Mouse (Mus musculus) kidney, adult 10 weeks (tissue): ENCODE results near the gene 4933402D24Rik. TPM values are rescaled to one million over a fixed set of nuclear protein-coding genes. Genes with fewer than 3 reads are reported as not detected.

Experiments
- polyA plus RNA-seq: library from polyadenylated mRNA; stranded (reverse); fragments of 350-450 nt; fragmentation: Illumina TruSeq; extraction: RNeasy Lipid Tissue Mini Kit (QIAGEN cat#74804); gene quantifications from one replicate; pipeline ENCODE4 v1.2.3, GENCODE M21; 2014; ENCODE audit warnings: low read depth, low replicate concordance

4933402D24Rik gene
- not detected for polyA plus RNA-seq

DNA sequence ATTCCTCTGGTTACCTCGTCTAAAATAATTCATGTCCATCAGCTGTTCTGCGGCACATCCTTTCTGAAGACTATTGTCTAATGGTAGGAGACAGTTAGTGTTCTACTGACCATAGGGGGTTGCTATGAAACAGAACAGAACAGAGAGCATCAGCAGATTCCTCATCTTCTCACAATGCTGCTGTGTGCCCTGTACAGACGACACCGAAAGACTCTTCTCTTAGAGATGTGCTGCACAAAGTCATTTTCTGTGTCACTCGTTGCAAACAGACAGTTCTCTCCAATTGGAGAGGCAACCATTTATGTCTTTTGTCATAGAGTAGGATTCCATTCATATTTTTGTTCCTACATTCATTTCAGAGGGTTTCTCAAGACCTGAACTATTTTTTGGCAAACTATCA, at the start of gene 4933402D24Rik:
TSS of gene 4933402D24Rik (minus strand) at position 101 of the 400 bp plus-strand sequence.

GRCm38 (mm10) chr1:63730240-63730771, 38.8 kb downstream of the 4933402D24Rik start, which contains the start of the genes Mdh1b and Fastkd2:
Mdh1b (minus strand) TSS chr1:63730318.
Fastkd2 (plus strand) TSS chr1:63730614.

Other genes starting within 250 kb of the 4933402D24Rik start
- gene Gm39653, start 153.3 kb downstream of the 4933402D24Rik start, polyA plus RNA-seq, result not detected
- gene Dytn, start 82.3 kb downstream of the 4933402D24Rik start, polyA plus RNA-seq, result not detected
- gene Mdh1b, start 38.9 kb downstream of the 4933402D24Rik start, polyA plus RNA-seq, result 1.2 TPM
- gene Fastkd2, start 38.7 kb downstream of the 4933402D24Rik start, polyA plus RNA-seq, result 77.6 TPM